Mouse (Mus musculus) CH12.LX (cell line): Measurements from ENCODE around the gene Arf4. TPM values are rescaled to one million over a fixed set of nuclear protein-coding genes. Genes with fewer than 3 reads are reported as not detected.
"Not testable (repeated sequence)": the region's sequence is repeated elsewhere in the genome, so short reads cannot be mapped to it uniquely, and the experiment has no call there.

Source experiments
- DNase-seq: peaks from one replicate; pipeline ENCODE4 v3.0.0-alpha.2; 2013; ENCODE audit errors: extremely low read depth
- H3K27ac ChIP-seq: 2 replicates; pipeline ENCODE4 v1.5.1; 2012; ENCODE audit warnings: low read depth, mild to moderate bottlenecking, control low read depth, moderate library complexity; ENCODE audit not compliant: insufficient read depth
- H3K27me3 ChIP-seq: replicated peaks from 2 replicates; pipeline ENCODE3; 2012; ENCODE audit warnings: inconsistent platforms
- H3K36me3 ChIP-seq, 2 experiments: replicated peaks in 1 of 2; 2 replicates each; pipeline versions ENCODE3 to v1.6.1; 2012; ENCODE audit warnings: inconsistent platforms in 1 of 2, low read length in 1 of 2, mild to moderate bottlenecking in 1 of 2, mixed read lengths in 1 of 2, moderate library complexity in 1 of 2; ENCODE audit not compliant: control insufficient read depth in 1 of 2, insufficient read depth in 1 of 2
- H3K4me1 ChIP-seq, 2 experiments: 2 replicates each; pipeline ENCODE4 v1.6.1; 2012; ENCODE audit warnings: inconsistent platforms in 1 of 2, moderate library complexity in 1 of 2; ENCODE audit not compliant: insufficient read depth in 2 of 2, control insufficient read depth in 1 of 2
- H3K4me2 ChIP-seq: 2 replicates; pipeline ENCODE4 v1.6.1; 2012; ENCODE audit warnings: low read depth, mild to moderate bottlenecking, control low read depth; ENCODE audit not compliant: poor library complexity, insufficient read depth, severe bottlenecking
- H3K4me3 ChIP-seq, 3 experiments: fragments of 150-350 bp in 1 of 3; sonication (generic) in 1 of 3; replicated peaks in 1 of 3; 2 replicates each; pipeline versions ENCODE3 to v1.5.1; 2011 to 2012; ENCODE audit warnings: low read depth in 2 of 3, low read length in 2 of 3, mild to moderate bottlenecking in 2 of 3, moderate library complexity in 2 of 3, control low read depth in 1 of 3, improper control_type of control experiment in 1 of 3, inconsistent platforms in 1 of 3, mixed read lengths in 1 of 3; ENCODE audit not compliant: poor library complexity in 1 of 3
- H3K79me2 ChIP-seq: replicated peaks from 2 replicates; pipeline ENCODE4 v1.6.1; 2012; ENCODE audit warnings: mild to moderate bottlenecking, moderate library complexity; ENCODE audit not compliant: control insufficient read depth, poor library complexity, insufficient read depth, severe bottlenecking; ENCODE audit errors: extremely low read depth
- H3K9ac ChIP-seq: 2 replicates; pipeline ENCODE4 v1.6.1; 2012; ENCODE audit warnings: low read depth, mild to moderate bottlenecking, control low read depth, moderate library complexity; ENCODE audit not compliant: insufficient read depth
- H3K9me3 ChIP-seq: replicated peaks from 2 replicates; pipeline ENCODE3; 2012; ENCODE audit warnings: low read length, inconsistent platforms, mixed read lengths
- BHLHE40 ChIP-seq: IDR thresholded peaks from 2 replicates; pipeline ENCODE4 v1.6.1; 2011; ENCODE audit warnings: mild to moderate bottlenecking, low read depth, low read length, improper control_type of control experiment
- CTCF ChIP-seq, 2 experiments: IDR thresholded peaks in 1 of 2; conservative IDR thresholded peaks in 1 of 2; 2 replicates each; pipeline ENCODE4 v1.5.1; 2011 to 2012; ENCODE audit warnings: low read depth in 2 of 2, low read length in 2 of 2, improper control_type of control experiment in 1 of 2, inconsistent platforms in 1 of 2, mild to moderate bottlenecking in 1 of 2, moderate library complexity in 1 of 2
- E2F4 ChIP-seq: IDR thresholded peaks from 2 replicates; pipeline ENCODE4 v1.6.1; 2011; ENCODE audit warnings: low read depth, low read length, improper control_type of control experiment; ENCODE audit not compliant: insufficient replicate concordance
- ELF1 ChIP-seq: IDR thresholded peaks from 2 replicates; pipeline ENCODE4 v1.6.1; 2014; ENCODE audit warnings: low read depth, mild to moderate bottlenecking, inconsistent platforms, low read length, improper control_type of control experiment
- ETS1 ChIP-seq: conservative IDR thresholded peaks from 2 replicates; pipeline ENCODE4 v1.6.1; 2012; ENCODE audit warnings: low read depth, mild to moderate bottlenecking, inconsistent platforms, low read length, improper control_type of control experiment, moderate library complexity
- GABPA ChIP-seq: IDR thresholded peaks from 2 replicates; pipeline ENCODE4 v1.6.1; 2012; ENCODE audit warnings: low read depth, low read length, improper control_type of control experiment, inconsistent platforms; ENCODE audit not compliant: insufficient replicate concordance
- IRF4 ChIP-seq: IDR thresholded peaks from 2 replicates; pipeline ENCODE4 v1.6.1; 2014; ENCODE audit warnings: low read depth, mild to moderate bottlenecking, inconsistent platforms, low read length, improper control_type of control experiment
- JUN ChIP-seq: IDR thresholded peaks from 2 replicates; pipeline ENCODE4 v1.6.1; 2011; ENCODE audit warnings: low read depth, mild to moderate bottlenecking, low read length, improper control_type of control experiment, moderate library complexity; ENCODE audit not compliant: insufficient read depth
- JUND ChIP-seq: conservative IDR thresholded peaks from 2 replicates; pipeline ENCODE4 v1.6.1; 2011; ENCODE audit warnings: low read depth, low read length, improper control_type of control experiment
- KAT2A ChIP-seq: IDR thresholded peaks from 2 replicates; pipeline ENCODE4 v1.6.1; 2012; ENCODE audit warnings: low read length, improper control_type of control experiment, inconsistent platforms; ENCODE audit not compliant: insufficient replicate concordance
- MAFK ChIP-seq: IDR thresholded peaks from 2 replicates; pipeline ENCODE4 v1.6.1; 2011; ENCODE audit warnings: low read length, improper control_type of control experiment; ENCODE audit not compliant: insufficient replicate concordance
- MEF2A ChIP-seq: IDR thresholded peaks from 2 replicates; pipeline ENCODE4 v1.6.1; 2014; ENCODE audit warnings: low read depth, mild to moderate bottlenecking, inconsistent platforms, low read length, improper control_type of control experiment, borderline replicate concordance
- MXI1 ChIP-seq: IDR thresholded peaks from 2 replicates; pipeline ENCODE4 v1.6.1; 2011; ENCODE audit warnings: mild to moderate bottlenecking, low read depth, low read length, improper control_type of control experiment
- NELFE ChIP-seq: IDR thresholded peaks from 2 replicates; pipeline ENCODE4 v1.6.1; 2011; ENCODE audit warnings: low read depth, low read length, improper control_type of control experiment
- NRF1 ChIP-seq: IDR thresholded peaks from 2 replicates; pipeline ENCODE4 v1.6.1; 2014; ENCODE audit warnings: low read depth, mild to moderate bottlenecking, inconsistent platforms, low read length, improper control_type of control experiment, moderate library complexity
- PAX5 ChIP-seq: IDR thresholded peaks from 2 replicates; pipeline ENCODE4 v1.6.1; 2012; ENCODE audit warnings: low read length, inconsistent platforms, mixed read lengths
- POLR2AphosphoS2 ChIP-seq: IDR thresholded peaks from 2 replicates; pipeline ENCODE4 v1.6.1; 2011; ENCODE audit warnings: low read depth, low read length, improper control_type of control experiment
- SIN3A ChIP-seq: IDR thresholded peaks from 2 replicates; pipeline ENCODE4 v1.6.1; 2012; ENCODE audit warnings: low read length, improper control_type of control experiment, inconsistent platforms
- SMC3 ChIP-seq: IDR thresholded peaks from 2 replicates; pipeline ENCODE4 v1.6.1; 2011; ENCODE audit warnings: low read depth, low read length, improper control_type of control experiment
- TBP ChIP-seq: conservative IDR thresholded peaks from 2 replicates; pipeline ENCODE4 v1.6.1; 2011; ENCODE audit warnings: low read depth, low read length, improper control_type of control experiment
- TCF12 ChIP-seq: IDR thresholded peaks from 2 replicates; pipeline ENCODE4 v1.6.1; 2014; ENCODE audit warnings: low read depth, mild to moderate bottlenecking, inconsistent platforms, low read length, improper control_type of control experiment
- USF1 ChIP-seq: IDR thresholded peaks from 2 replicates; pipeline ENCODE4 v1.6.1; 2014; ENCODE audit warnings: low read depth, mild to moderate bottlenecking, inconsistent platforms, low read length, improper control_type of control experiment
- ZC3H11A ChIP-seq: IDR thresholded peaks from 2 replicates; pipeline ENCODE4 v1.6.1; 2012; ENCODE audit warnings: low read depth, mild to moderate bottlenecking, inconsistent platforms, low read length, improper control_type of control experiment
- ZMIZ1 ChIP-seq: IDR thresholded peaks from 2 replicates; pipeline ENCODE4 v1.6.1; 2012; ENCODE audit warnings: low read depth, mild to moderate bottlenecking, inconsistent platforms, low read length, improper control_type of control experiment
- dilution Hi-C: fragments of 300-500 bp; cut with MboI; formaldehyde crosslinking; loops from 2 replicates; pipeline ENCODE4 v1.14.3; 2020; ENCODE audit warnings: low sequenced_read_pairs; ENCODE audit not compliant: extremely low pct_unique_long_range_greater_than_20kb, extremely low pct_ligation_motif_present
- in situ Hi-C: fragments of 300-500 bp; cut with MboI; formaldehyde crosslinking; loops from 3 replicates; pipeline ENCODE4 v1.14.3; 2019; ENCODE audit warnings: low sequenced_read_pairs, low pct_ligation_motif_present, low pct_unique_long_range_greater_than_20kb, mixed read lengths
- polyA plus RNA-seq: library from polyadenylated mRNA; unstranded; fragments of >175 nt; gene quantifications from 2 replicates; pipeline ENCODE4 v1.2.1, GENCODE M21; 2012; ENCODE audit warnings: low read depth; ENCODE audit not compliant: insufficient read length
- total RNA-seq, 2 experiments: library from RNA; depleted of rRNA; stranded (reverse); fragments of 300-350 nt in 1 of 2; fragments of >200 nt in 1 of 2; gene quantifications; 2 replicates each; pipeline ENCODE4 v1.2.3; 2012 to 2014

Gene Arf4
- total and polyA plus RNA-seq, 3 experiments: 43.3 to 86.4 (median 66.6) TPM

DNA sequence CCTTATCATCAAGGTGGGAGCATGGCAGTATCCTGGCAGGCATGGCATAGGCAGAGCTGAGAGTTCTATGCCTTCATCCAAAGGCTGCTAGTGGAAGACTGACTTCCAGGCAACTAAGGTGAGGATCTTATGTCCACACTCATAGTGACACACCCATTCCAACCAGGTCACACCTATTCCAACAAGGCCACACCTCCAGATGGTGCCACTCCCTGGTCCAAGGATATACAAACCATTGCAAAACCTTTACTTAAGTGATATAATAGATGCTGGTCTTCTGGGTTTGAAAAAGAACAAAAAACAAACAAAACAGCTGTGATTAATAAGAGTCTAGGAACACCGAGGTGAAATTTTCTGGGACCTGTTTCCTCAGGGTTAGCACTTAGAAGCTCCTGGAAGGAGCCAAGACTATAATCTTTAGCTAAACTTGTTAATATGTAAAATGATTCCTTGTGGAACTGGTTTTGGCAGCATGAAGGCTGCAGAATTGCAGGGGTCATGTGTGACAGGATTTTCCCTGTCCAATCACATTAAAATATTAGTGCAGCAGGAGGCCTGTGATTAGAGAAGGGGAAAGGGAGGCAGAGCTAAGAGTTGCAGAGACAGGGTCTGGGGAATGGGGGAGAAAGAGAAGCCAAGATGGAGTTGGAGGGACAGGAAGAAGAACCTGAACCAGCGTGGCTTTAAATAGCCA lies 36.7 kb downstream of the Arf4 start:
- H3K4me1 ChIP-seq: peaks cover 5 to 44% of the 10 kb centered on the region in 2 experiments
- DNase-seq, H3K4me2 ChIP-seq, H3K4me3 ChIP-seq, H3K9ac ChIP-seq, H3K79me2 ChIP-seq, H3K36me3 ChIP-seq, H3K9me3 ChIP-seq, H3K27me3 ChIP-seq, H3K27ac ChIP-seq, dilution Hi-C loops: not testable (repeated sequence)
- in situ Hi-C loops: loop anchor here (25.0 kb wide), 1 partner anchor 313 kb away; the partner anchor contains the start of gene Hesx1

DNA sequence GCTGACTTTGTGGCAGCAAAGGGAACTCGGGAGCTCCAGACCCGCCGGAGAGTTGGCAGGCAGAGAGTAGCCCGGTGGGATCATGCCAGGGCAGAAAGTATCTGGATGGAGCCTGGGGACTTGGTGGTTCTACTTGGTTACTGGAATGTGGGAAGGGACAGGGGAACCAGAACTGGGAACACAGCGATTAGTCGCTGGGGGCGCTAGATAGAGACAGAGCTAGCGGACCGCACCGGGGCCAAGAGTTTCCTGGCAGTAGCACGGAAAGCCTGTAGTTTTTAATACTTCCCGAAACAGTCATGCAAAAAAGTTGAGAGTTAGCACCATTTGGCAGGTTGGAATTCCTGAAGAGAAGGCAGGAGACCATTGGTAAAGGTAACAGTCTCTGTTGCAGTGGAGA lies 37.5 kb downstream of the Arf4 start:
- in situ Hi-C loops: loop anchor here (25.0 kb wide), 1 partner anchor 312 kb away; the partner anchor contains the start of gene Hesx1

DNA sequence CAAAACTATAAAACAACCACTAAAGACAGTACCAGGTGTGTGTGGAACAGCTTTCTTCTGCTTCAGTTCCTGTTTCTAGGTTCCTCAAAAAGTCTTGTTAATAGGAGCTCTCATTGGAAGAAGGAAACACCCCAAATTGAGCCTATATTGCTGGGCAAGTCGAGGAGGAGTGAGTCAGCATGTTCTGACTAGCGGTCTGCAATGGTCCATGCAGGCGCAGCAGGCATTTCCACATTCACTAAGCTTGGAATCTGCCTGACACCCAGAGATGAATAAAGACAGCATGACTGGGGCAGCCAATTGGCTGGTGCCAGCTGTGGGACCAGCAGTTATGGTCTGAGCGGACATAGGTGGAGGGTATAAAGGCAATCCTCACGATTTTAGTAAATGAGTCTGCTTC lies 37.9 kb downstream of the Arf4 start:
- H3K4me2 ChIP-seq: no peak overlapping the region
- no peak overlapping the region for H3K4me3 ChIP-seq
- H3K36me3 ChIP-seq: no peaks in the 10 kb centered on the region
- dilution Hi-C loops (no loop called here), in situ Hi-C loops (loop anchor here (25.0 kb wide), 1 partner anchor 312 kb away; the partner anchor contains the start of gene Hesx1)
- no peaks in the 10 kb centered on the region for H3K27me3 ChIP-seq
- H3K4me1 ChIP-seq: peaks cover 5 to 39% of the 10 kb centered on the region in 2 experiments
- H3K9me3 ChIP-seq: peaks cover 3% of the 10 kb centered on the region
- no peak for TF ChIP-seq E2F4
- TF ChIP-seq SMC3: no peak
- no peak for TF ChIP-seq KAT2A
- TF ChIP-seq TCF12: no peak
- no peak for TF ChIP-seq MXI1
- no peak for TF ChIP-seq POLR2AphosphoS2
- no peak for TF ChIP-seq NRF1
- TF ChIP-seq CTCF (conservative IDR thresholded peaks at IDR 0.05 in 1 of 2, IDR thresholded peaks at IDR 0.05 in 1 of 2; ENCODE audit: low read depth in 2 of 2, low read length in 2 of 2): no peak
- TF ChIP-seq GABPA: no peak
- no peak for TF ChIP-seq TBP
- TF ChIP-seq PAX5: no peak
- no peak for TF ChIP-seq BHLHE40
- TF ChIP-seq MEF2A: no peak
- no peak for TF ChIP-seq ELF1
- no peak for TF ChIP-seq USF1
- no peak for TF ChIP-seq JUND
- TF ChIP-seq JUN: no peak
- TF ChIP-seq IRF4: no peak
- TF ChIP-seq, all 38 proteins: peak for 0
- no peaks in the 10 kb centered on the region for H3K79me2 ChIP-seq
- H3K27ac ChIP-seq: no peak overlapping the region
- H3K9ac ChIP-seq: no peak overlapping the region
- peak; percentile 36 for DNase-seq

More for the DNA sequence above, 37.5 kb downstream of the Arf4 start:
- Histone ChIP-seq H3K4me3 (no peak overlapping the region), H3K27me3 (no peaks in the 10 kb centered on the region), H3K27ac (no peak overlapping the region), H3K4me1 (peaks cover 5 to 44% of the 10 kb centered on the region in 2 experiments), H3K9ac (no peak overlapping the region), H3K4me2 (no peak overlapping the region), H3K9me3 (peaks cover 3% of the 10 kb centered on the region), H3K36me3 (no peaks in the 10 kb centered on the region), H3K79me2 (peaks cover 4% of the 10 kb centered on the region; the same call in 1 of the 2 replicates)
- dilution Hi-C loops: no loop called here
- TF ChIP-seq NELFE (no peak), ETS1 (no peak), JUN (no peak), ZMIZ1 (no peak), E2F4 (no peak), SIN3A (no peak), MAFK (no peak), ZC3H11A (no peak)
- DNase-seq: no peak
